Mouse (Mus musculus) WW6 (cell line): Measurements from ENCODE around the gene Dlg1.

ENCODE experiments used
- DNase-seq: peaks from one replicate; pipeline ENCODE4 v3.0.0-alpha.2; 2013; ENCODE audit warnings: low read depth, low spot score

Gene Dlg1

DNA sequence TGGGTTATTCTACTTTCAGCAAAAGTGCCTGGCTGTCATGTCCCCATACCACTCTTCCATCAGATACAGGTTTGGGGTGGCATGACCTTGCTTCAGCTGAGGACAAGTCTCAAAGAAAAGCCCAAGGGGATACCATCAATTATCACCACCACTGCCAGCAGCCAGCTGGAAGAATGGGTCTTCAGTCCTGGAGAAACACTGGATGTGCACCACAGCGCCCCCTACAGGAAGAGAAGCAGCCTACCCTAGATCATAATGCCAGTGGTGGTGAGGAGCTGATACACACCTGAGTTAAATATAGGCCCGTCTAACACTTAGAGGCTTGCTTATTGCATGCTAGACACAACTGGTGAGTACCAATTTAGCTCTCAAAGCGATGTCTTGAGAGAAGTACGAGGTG lies 242.1 kb downstream of the Dlg1 start:
- DNase-seq, result no peak

DNA sequence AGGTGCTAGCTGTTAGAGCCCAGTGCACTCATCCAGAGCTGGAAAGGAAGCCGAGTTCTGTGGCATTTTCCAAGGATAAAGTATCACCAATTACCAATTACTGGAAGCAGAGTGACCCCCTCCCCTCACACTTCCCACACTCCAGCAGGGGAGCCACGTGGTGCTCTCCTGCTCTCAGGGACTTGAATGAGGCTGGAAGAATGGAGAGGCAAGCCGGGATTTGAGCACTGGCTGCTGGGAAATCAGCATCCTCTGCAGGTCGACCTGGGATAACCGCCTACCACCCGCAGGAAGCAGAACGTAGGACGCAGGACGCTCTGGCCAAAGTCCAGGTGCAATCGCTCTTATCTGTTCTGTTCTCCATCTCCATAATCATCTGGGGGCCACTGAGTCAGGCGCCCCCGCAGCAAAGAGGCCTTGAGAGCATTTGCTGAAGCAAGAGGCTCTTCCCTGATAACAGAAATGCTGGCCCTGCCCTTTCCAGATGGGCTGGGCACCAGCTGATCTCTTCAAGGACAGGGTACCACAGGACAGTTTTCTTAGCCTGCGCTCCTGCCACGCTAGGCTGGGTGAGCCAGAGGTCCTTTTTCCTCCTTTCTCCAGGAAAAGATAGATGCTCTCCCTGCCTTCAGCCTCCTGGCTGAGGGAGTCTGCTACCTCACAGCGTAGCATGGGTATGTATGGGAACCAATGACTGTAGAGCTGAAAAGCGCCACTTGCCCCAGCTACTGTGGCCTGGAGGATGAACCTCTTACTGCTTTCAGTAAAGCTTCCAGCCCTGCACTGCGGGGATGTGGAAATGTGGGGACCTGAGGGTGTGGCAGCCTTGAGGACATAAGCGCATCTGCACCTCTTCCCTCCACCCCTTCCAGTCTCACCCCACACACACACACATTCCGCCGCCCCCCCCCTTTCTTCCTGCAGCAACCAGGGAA lies 242.9 kb downstream of the Dlg1 start:
- no peak for DNase-seq

DNA sequence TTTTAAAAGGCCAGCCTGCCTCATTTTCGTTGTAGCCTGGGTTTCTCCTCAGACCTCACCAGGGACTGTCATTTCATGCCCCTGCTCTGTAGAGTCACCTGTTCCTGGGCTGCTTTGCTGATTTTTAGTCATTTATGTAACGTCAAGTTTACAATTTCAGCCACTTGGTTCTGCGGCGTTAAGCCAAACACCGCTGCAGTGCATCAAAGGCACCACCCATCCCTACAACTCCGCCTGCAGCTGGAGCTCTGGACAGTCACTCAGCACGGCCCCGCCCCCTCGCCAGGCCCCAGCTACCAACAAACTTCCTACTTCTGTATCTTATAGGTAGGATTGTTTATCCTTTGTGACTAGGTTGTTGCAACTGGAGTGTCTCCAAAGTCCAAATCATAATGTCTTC lies 243.7 kb downstream of the Dlg1 start:
- DNase-seq, result no peak

DNA sequence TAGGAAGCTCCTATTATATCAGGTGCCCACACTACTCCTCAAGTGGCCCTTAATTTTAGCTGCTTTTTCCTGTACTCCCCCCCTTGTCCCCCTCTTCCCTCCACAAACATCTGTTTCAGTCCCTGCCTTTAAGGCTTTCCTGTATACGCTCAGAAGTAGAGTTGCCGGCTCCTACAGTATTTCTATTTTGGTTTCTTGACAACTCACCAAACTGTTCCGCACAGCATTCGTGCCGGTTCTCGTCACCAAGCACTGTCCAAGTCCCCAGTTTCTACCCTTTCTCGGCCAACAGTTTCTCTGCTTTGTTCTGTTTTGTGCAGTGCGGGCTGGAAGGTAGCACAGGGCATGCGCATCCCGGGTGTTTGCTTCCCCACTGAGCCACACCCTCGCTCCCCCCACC lies 245.7 kb downstream of the Dlg1 start:
- no peak for DNase-seq

DNA sequence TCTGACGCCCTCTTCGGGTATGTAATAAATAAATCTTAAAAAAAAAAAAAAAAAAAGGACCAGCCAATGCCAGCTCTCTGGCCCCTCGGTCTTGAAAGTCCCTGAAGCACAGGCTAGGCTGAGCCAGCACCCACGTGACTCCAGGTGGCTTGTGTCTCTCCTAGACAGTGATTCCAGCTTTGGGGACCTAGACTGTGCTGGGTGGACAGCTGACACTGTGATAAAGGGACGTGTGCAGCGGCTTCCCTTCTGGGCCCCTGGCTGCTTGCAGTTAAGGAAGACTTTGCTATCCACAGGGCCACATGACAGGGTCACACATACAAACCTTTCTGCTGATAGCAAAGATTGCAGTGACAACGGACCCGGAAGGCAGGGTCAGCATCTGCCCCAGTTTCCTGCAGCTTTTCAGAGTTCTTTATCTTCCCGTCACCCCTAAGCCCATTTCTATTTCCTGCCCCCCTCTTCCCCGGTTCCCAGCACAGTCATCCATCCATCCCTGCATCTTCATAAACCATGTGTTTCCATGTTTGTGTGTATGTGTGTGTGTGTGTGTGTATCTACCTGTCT lies 247.1 kb downstream of the Dlg1 start:
- DNase-seq, result no peak

DNA sequence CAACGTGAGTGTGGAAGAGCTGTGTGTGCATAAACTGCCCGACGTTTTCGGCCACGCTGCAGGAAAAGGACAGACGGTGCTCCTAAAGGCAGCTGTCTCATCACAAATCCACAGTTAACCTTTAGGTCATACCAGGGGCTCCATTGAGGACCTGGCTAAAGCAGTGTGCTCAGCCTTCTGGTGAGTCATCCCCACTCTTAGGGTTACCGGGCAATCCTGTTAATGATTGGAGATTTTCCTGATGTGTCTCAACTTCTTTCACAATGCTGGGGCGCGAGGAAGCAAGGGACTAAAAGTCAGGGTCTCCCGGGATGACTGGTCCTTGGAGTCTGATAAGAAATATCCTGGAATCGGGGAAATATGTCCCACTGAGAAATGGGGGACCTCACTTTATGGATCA lies 254.5 kb downstream of the Dlg1 start:
- DNase-seq, result no peak

DNA sequence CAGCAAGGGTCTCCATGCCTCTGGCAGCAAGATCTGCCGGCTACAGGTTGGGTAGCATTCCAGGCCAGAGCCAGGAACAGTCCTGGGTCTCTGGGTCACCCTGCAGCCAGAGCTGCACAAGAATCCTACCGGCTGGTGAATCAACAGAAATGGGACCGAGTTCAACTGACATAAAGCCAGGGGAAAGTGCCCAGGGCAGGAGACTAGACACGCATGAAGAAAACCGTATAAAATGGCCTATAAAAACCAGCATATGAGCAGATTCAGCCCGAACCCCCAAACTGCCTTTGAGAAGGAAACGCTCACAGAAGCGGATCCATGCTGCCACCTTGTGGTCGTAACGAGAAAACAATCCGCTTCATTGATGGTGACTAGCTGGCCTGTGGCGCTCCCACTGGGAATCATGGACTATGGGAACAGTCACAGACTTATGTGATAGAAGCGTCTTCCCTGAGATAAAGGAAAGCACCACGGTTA lies 255.0 kb downstream of the Dlg1 start:
- DNase-seq, result no peak

DNA sequence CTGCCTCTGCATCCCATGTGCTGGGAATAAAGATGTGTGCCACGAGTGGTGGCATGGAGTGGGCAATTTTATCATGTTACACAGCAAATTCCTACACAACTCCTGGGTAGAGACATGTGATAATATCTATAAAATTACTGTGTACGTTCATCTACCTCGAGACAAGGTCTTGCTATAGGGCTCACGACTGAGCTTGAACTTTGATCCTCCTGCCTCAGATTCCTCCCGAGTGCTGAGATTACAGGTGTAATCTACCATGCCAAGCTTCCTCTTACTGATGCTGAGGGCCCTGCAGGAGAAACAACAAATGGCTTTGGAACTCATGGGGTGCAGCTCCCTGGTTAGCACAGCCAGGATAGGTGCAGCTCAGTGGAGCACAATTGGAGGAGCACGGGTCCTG lies 261.1 kb downstream of the Dlg1 start:
- DNase-seq, result no peak
